Mouse (Mus musculus) embryonic fibroblast, embryonic 13.5 days (primary cell): ENCODE measurements at regions not wholly inside any gene's neighbourhood (a gene's known extent, or its start where the extent isn't known, plus 50 kb on each side); places are given as distances from the start of the nearest gene placed in this dataset.

Experiments used
- CTCF ChIP-seq: IDR thresholded peaks from 2 replicates; pipeline ENCODE4 v1.5.1; 2011; ENCODE audit warnings: mild to moderate bottlenecking, control low read depth, low read length, moderate library complexity, borderline replicate concordance; ENCODE audit not compliant: insufficient read depth
- POLR2A ChIP-seq: IDR thresholded peaks from 2 replicates; pipeline ENCODE4 v1.6.1; 2011; ENCODE audit warnings: low read depth, mild to moderate bottlenecking, control low read depth, low read length, moderate library complexity

GRCm38 (mm10) chr4:23758005-23758404 is 738.2 kb upstream of the Mms22l start:
- TF ChIP-seq CTCF (no peak), POLR2A (no peak)
